Mouse (Mus musculus): ENCODE results near the gene Tmem52b. TPM values are rescaled to one million over a fixed set of nuclear protein-coding genes. Genes with fewer than 3 reads are reported as not detected.
"Not testable (repeated sequence)": the region's sequence is repeated elsewhere in the genome, so short reads cannot be mapped to it uniquely, and the experiment has no call there.

The Tmem52b gene
- polyA plus RNA-seq (2015; fragmentation: Nextera tagmentation; extraction: Ambion mirVana): 0.19 and 0.22 TPM in 2 replicates

- H3K4me1 ChIP-seq: peaks cover 3% of the 10 kb centered on the region; the same call in 1 of the 2 replicates
- no peak within 1 kb of the TSS for H3K9ac ChIP-seq
- H3K27me3 ChIP-seq: no peaks in the 10 kb centered on the region
- WGBS: 24% methylated on average over 3 of the region's 3 CpGs
- no peak within 1 kb of the TSS for H3K4me2 ChIP-seq
- ATAC-seq (ENCODE audit: insufficient number of reproducible peaks, low FRiP score, low TSS enrichment, low read depth): no peak
- H3K27ac ChIP-seq: no peak within 1 kb of the TSS
- H3K4me3 ChIP-seq: no peak within 1 kb of the TSS
- H3K9me3 ChIP-seq: no peaks in the 10 kb centered on the region
- no peaks in the 10 kb centered on the region for H3K36me3 ChIP-seq
Observed at GRCm38 (mm10) chr6:129512367-129512766, at the start of gene Tmem52b. Gene Tmem52b (plus strand): TSS chr6:129512555.

DNA sequence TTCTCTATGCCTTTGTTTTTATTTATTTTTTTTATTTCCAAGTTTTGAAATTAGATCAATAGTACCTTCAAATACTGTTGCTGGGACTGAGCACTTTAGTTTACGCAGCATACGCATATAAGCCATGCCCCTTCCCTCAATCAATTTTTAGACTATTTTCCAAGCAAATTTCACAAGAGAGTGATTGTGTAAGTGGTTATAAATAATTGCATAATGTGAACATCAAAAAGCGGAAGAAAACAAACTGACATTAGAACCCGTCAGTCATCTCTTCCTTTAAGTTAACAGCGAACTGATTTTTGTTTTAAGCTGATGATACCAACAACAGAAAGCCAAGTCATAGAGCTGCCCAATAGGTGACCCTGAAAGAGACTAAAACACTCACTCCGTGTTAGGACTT is 41.0 kb upstream of the Tmem52b start:
- Histone ChIP-seq H3K27me3 (no peaks in the 10 kb centered on the region), H3K4me1 (no peaks in the 10 kb centered on the region), H3K36me3 (no peaks in the 10 kb centered on the region), H3K4me2 (no peak overlapping the region), H3K9me3 (no peaks in the 10 kb centered on the region), H3K27ac (no peak overlapping the region), H3K4me3 (no peak overlapping the region), H3K9ac (no peak overlapping the region)
- ATAC-seq (ENCODE audit: insufficient number of reproducible peaks, low FRiP score, low TSS enrichment, low read depth): no peak
- WGBS: 88% methylated on average over 6 of the region's 6 CpGs

DNA sequence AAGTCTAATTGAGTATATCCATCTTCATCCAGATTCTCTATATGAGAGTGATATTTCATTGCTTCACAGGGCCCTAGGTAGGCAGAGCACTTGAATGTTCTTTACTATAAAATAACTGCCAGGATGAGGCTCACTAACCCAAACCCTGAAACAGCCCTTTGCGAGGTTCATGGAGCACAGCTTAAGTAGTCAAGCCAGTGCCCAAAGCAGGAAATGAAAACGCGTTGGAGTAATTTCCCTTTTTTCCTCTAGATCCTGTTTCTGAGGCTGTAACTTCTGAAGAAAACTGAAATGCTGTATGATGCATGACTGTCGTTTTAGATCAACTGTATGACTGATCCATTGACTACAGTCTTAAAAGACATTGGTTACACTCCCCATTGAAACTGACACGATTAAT is 39.7 kb upstream of the Tmem52b start:
- Histone ChIP-seq H3K9ac (no peak overlapping the region), H3K4me2 (no peak overlapping the region), H3K4me1 (no peaks in the 10 kb centered on the region), H3K9me3 (no peaks in the 10 kb centered on the region), H3K36me3 (no peaks in the 10 kb centered on the region), H3K27ac (no peak overlapping the region), H3K4me3 (no peak overlapping the region), H3K27me3 (no peaks in the 10 kb centered on the region)
- ATAC-seq (ENCODE audit: insufficient number of reproducible peaks, low FRiP score, low TSS enrichment, low read depth): no peak
- 68% methylated on average over 5 of the region's 5 CpGs for WGBS

GRCm38 (mm10) chr6:129476404-129477126 is 35.8 kb upstream of the Tmem52b start:
- Histone ChIP-seq H3K4me2 (no peak overlapping the region), H3K27ac (no peak overlapping the region), H3K4me3 (no peak overlapping the region), H3K27me3 (no peaks in the 10 kb centered on the region), H3K4me1 (no peaks in the 10 kb centered on the region), H3K36me3 (no peaks in the 10 kb centered on the region), H3K9me3 (no peaks in the 10 kb centered on the region), H3K9ac (no peak overlapping the region)
- WGBS: 28% methylated on average over 13 of the region's 13 CpGs
- no peak for ATAC-seq (ENCODE audit: insufficient number of reproducible peaks, low FRiP score, low TSS enrichment, low read depth)

GRCm38 (mm10) chr6:129480089-129480958 is 32.0 kb upstream of the Tmem52b start:
- Histone ChIP-seq H3K9ac (no peak overlapping the region), H3K27ac (no peak overlapping the region), H3K36me3 (no peaks in the 10 kb centered on the region), H3K4me2 (no peak overlapping the region), H3K27me3 (no peaks in the 10 kb centered on the region), H3K4me3 (no peak overlapping the region), H3K9me3 (no peaks in the 10 kb centered on the region), H3K4me1 (no peaks in the 10 kb centered on the region)
- ATAC-seq (ENCODE audit: insufficient number of reproducible peaks, low FRiP score, low TSS enrichment, low read depth): no peak
- 61% methylated on average over 8 of the region's 8 CpGs for WGBS

DNA sequence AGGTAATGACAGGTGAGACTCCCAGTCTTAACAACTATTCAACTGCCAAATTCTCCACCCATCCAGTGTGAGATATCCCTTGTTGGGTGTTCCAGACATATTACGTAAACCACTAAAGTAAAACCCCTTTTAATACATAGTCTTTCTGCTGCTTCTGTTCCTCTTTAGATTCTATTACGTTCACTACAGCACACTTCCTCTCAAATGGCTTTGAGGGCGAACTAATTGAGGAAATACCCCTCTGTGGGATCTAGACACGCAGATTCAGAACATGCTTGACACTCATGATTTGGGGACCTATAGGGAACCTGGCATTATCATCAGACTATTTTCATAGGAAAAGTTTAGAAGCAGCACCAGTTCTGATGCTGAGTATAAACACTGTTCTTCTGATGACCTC is 17.4 kb upstream of the Tmem52b start:
- H3K27ac ChIP-seq: no peak overlapping the region
- no peak for ATAC-seq (ENCODE audit: insufficient number of reproducible peaks, low FRiP score, low TSS enrichment, low read depth)
- no peaks in the 10 kb centered on the region for H3K9me3 ChIP-seq
- no peak overlapping the region for H3K9ac ChIP-seq
- H3K27me3 ChIP-seq: no peaks in the 10 kb centered on the region
- no peaks in the 10 kb centered on the region for H3K4me1 ChIP-seq
- WGBS: 74% methylated on average over 4 of the region's 4 CpGs
- H3K4me2 ChIP-seq: no peak overlapping the region
- H3K36me3 ChIP-seq: no peaks in the 10 kb centered on the region
- H3K4me3 ChIP-seq: no peak overlapping the region

DNA sequence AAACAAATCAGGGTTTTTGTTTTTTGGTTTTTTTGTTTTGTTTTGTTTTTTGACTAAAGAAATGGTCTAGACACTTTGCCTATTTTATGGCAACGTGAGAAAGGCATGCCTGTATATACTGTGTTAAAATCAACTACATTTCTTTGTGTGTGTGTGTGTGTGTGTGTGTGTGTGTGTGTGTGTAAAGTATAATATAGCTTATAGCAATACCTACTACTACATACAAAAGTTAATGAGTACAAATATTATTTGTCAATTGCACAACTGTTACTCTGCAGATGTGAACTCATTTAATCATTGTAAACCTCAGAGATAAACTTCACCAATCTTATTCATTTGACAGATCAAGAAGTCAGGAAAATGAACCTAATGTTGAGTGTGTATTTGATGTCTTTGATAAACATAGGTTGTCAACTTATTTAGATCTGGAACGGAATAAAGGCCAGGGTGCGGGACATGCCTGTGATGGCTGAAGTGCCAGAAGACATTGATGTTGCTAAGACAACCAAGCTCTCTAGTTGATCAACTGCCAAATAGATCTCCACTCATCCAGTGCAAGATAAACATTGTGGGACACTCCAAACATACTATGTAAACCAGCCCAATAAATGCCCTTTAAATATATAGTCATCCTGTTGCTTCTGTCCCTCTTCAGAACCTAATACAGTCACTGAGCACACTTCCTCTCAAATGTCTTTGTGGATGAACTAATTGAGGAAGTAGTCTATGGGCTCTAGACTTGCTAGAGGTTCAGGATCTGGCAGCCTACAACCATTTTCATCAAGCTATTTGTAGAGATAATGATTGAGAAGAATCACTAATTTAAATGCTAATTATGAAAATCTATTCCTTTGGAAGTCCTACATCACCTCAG is 14.8 kb upstream of the Tmem52b start:
- Histone ChIP-seq H3K4me2 (no peak overlapping the region), H3K4me3 (no peak overlapping the region), H3K27ac (no peak overlapping the region), H3K36me3 (no peaks in the 10 kb centered on the region), H3K4me1 (no peaks in the 10 kb centered on the region), H3K9me3 (no peaks in the 10 kb centered on the region), H3K9ac (no peak overlapping the region), H3K27me3 (no peaks in the 10 kb centered on the region)
- 91% methylated on average over 3 of the region's 3 CpGs for WGBS
- no peak for ATAC-seq (ENCODE audit: insufficient number of reproducible peaks, low FRiP score, low TSS enrichment, low read depth)

GRCm38 (mm10) chr6:129499516-129499915 is 12.8 kb upstream of the Tmem52b start:
- not testable (repeated sequence) for H3K27me3 ChIP-seq
- WGBS: 83% methylated on average over 1 of the region's 1 CpGs

DNA sequence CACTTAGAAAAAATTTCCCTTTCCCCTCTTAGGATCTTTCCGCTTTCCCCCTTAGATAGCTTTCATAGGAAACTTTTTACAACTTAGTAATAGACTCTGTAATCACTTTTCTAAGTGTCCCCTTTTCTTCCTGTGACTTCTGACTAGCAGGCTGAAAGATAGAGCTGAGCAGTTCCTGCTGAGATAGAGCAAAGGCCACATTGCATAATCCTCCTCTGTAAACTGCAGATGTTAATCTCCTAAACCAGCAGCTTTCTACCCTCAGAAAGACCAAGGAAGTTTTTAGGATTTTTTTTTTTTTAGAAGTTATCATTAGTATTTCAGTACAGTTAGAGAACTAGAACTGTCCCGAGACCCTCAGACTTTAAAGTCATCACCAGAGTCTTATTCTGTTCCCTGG is 8.9 kb upstream of the Tmem52b start:
- ATAC-seq (ENCODE audit: insufficient number of reproducible peaks, low FRiP score, low TSS enrichment, low read depth): no peak
- Histone ChIP-seq H3K4me2 (no peak overlapping the region), H3K9ac (no peak overlapping the region), H3K27ac (no peak overlapping the region), H3K4me1 (no peaks in the 10 kb centered on the region), H3K9me3 (no peaks in the 10 kb centered on the region), H3K4me3 (no peak overlapping the region), H3K27me3 (no peaks in the 10 kb centered on the region), H3K36me3 (no peaks in the 10 kb centered on the region)
- WGBS: 88% methylated on average over 2 of the region's 2 CpGs

More at GRCm38 (mm10) chr6:129499516-129499915, 12.8 kb upstream of the Tmem52b start:
- H3K4me3 ChIP-seq; H3K27ac ChIP-seq; H3K9me3 ChIP-seq; H3K9ac ChIP-seq; H3K4me2 ChIP-seq; H3K36me3 ChIP-seq; ATAC-seq (ENCODE audit: insufficient number of reproducible peaks, low FRiP score, low TSS enrichment, low read depth); H3K4me1 ChIP-seq: not testable (repeated sequence)

- Histone ChIP-seq H3K27me3 (no peaks in the 10 kb centered on the region), H3K9me3 (no peaks in the 10 kb centered on the region), H3K27ac (no peak within 1 kb of the TSS), H3K9ac (no peak within 1 kb of the TSS), H3K36me3 (no peaks in the 10 kb centered on the region), H3K4me2 (no peak within 1 kb of the TSS), H3K4me1 (no peaks in the 10 kb centered on the region), H3K4me3 (no peak within 1 kb of the TSS)
- ATAC-seq (ENCODE audit: insufficient number of reproducible peaks, low FRiP score, low TSS enrichment, low read depth): no peak
- WGBS: 78% methylated on average over 9 of the region's 9 CpGs
Observed at GRCm38 (mm10) chr6:129507024-129507423, 5.3 kb upstream of the Tmem52b start, which contains the start of gene Olr1. Gene Olr1 (minus strand): TSS chr6:129507165.

DNA sequence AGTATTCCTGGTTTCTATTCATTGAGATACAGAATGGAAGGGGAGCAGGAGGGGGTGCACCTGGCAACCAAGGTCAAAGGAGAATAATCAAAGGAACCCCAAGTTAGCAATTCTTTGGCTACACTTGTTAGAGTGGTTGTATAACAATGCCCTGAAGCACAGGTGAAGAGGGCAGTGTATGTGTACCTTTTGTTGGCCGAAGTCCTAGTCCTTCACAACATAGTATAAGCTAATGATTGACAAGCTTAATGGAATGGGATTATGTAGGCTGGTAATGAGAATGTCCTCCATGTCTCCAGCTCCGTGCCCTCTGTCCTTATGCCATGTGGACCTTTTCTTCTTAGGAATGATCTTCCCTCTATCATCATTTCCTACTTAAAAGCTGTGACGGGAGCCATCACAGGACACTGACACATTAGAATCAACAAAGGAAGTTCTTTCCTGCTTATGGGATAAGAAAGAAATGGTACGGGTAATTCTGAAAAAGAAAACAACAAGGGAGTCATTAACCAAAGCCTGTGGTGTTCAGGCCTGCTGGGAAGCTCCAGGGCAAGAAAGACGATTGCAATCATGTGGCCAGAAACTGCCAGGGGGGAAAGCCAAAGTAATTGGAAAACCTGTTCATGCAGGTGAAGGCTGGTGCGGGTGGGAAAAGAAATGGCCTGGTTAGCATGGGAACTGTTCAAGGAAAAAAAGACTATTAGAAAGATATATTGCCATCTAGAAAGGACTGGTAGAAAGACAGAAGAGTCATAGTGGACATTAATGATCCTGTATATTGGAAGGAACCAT is 2.0 kb upstream of the Tmem52b start:
- Histone ChIP-seq H3K36me3 (no peaks in the 10 kb centered on the region), H3K4me1 (peaks cover 3% of the 10 kb centered on the region; the same call in 1 of the 2 replicates), H3K4me2 (no peak overlapping the region), H3K9me3 (no peaks in the 10 kb centered on the region), H3K4me3 (no peak overlapping the region), H3K27me3 (no peaks in the 10 kb centered on the region), H3K9ac (no peak overlapping the region), H3K27ac (no peak overlapping the region)
- 58% methylated on average over 6 of the region's 6 CpGs for WGBS
- no peak for ATAC-seq (ENCODE audit: insufficient number of reproducible peaks, low FRiP score, low TSS enrichment, low read depth)
